Mouse (Mus musculus) right cerebral cortex, postnatal 4 days (tissue): ENCODE results near the gene Pdf.

Experiments used
- DNase-seq: peaks from one replicate; pipeline ENCODE4 v3.0.0-alpha.2; 2022

Pdf gene

GRCm38 (mm10) chr8:107048061-107048941, at the start of gene Pdf:
Pdf (minus strand) TSS chr8:107048614.
- peak; percentile 82 for DNase-seq

GRCm38 (mm10) chr8:107096366-107097036, 48.1 kb upstream of the Pdf start, which contains the start of gene Terf2:
Terf2 (minus strand) TSS chr8:107096547.
- DNase-seq: peak; percentile 90

DNA sequence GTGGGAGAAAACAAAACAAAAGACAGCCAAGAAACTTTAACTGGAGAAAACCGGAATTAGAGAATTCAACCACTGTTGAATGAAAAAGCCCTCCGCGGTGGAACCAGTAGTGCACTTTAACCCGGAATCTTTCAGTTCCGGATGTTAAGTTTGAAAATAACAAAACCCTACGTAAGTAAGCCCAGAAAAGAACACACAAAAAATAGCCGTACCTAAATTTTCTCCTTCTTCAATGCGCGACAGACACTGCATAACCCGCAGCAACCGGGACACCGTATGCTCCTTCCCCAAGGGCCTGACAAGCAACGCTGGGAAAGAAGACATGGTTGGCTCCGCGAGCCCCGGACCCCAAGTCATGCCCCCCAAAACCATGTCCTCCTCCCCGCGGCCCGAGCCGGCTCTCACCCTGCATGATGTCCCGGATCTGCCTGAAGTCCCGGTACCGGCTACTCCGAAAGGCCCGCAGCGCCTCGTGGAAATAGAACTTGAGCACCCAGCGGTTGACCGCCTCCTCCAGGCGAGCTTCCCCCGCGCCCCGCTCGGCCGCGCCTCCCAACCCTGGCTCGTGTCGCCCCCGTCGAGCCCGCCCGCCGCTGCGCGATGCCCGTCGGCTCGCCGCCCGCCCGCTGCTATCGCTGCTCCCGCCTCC, 47.4 kb upstream of the Pdf start:
- DNase-seq: no peak

DNA sequence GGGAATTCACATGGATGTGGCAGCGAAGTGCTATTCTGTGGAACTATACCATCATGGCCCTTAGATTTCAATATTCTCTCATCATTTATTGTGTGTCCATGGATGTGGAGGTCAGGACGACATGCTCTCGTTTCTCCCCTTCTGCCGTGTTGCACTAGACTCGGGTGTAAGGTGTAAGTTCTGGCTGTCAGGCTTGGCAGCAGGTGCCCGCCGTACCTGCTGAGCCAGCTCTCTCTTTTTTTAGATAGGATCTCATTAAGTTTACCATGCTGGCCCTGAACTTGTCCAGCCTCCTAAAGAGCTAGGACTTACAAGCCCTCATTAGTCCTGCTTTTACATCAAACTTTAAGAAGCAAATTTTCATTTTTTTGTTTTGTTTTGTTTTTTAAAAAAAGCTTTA, 42.1 kb upstream of the Pdf start:
- DNase-seq: no peak

- no peak for DNase-seq
Measured at GRCm38 (mm10) chr8:107088526-107089063, 40.2 kb upstream of the Pdf start.

DNA sequence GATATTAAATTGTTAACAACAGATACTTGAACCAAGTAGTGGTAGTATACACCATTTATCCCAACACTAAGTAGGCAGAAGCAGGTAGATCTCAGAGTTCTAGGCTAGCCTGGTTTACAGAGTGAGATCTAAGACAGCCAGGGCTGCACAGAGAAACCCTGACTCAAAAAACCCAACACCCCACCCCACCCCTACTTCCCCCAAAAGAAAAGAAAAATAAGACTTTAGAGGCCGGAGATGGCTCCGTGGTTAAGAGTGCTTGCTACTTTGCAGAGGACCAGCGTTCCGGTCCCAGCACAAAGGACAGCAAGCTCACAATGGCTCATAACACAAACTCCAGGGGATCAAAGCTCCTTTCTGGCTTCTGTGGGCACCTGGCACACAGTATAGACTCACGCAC, 37.6 kb upstream of the Pdf start:
- DNase-seq: no peak

GRCm38 (mm10) chr8:107085358-107085757, 36.9 kb upstream of the Pdf start:
- DNase-seq: no peak

- no peak for DNase-seq
Measured at GRCm38 (mm10) chr8:107076239-107076888, 27.9 kb upstream of the Pdf start.

DNA sequence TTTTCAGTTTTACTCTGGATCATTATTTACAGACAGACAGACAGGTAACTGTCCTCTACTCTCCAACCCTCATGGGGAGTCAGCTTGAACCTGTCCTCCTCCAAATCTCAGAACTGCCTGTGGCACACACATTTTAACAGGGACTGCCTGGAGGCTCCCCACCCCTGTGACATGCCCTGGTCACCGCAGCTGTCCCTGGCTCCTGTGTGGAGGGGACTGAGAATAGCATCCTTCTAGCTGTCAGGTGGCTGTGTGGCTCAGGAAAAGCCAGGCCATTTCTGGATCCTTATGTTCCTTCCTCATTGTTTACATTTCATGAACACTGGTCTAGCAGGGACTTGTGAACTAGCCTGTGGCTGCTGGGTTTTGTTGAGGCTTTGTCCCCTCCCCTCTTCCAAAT, 25.7 kb upstream of the Pdf start:
- DNase-seq: no peak

- DNase-seq: no peak
Measured at GRCm38 (mm10) chr8:107073706-107074105, 25.3 kb upstream of the Pdf start.

- no peak for DNase-seq
Measured at GRCm38 (mm10) chr8:107065511-107066496, 17.4 kb upstream of the Pdf start, which contains the start of gene Tmed6. Tmed6 (minus strand) TSS chr8:107065644.

DNA sequence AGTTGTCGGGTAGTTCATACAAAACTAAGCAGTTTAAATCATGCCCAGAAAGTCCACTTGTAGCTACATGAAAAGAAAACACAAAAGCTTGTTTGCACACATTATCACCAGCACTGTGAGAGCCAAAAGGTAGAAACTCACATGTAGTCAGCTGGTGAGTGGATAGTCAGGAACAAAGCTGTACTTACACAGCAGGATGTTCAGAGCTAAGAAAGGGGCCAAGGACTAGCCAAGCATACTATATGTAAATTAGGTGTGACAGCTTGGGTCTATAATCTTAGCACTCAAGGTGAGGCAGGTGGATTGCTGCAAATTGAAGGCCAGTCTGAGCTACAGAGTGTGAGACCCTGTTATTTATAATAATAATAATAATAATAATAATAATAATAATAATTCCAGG, 14.2 kb upstream of the Pdf start:
- no peak for DNase-seq

DNA sequence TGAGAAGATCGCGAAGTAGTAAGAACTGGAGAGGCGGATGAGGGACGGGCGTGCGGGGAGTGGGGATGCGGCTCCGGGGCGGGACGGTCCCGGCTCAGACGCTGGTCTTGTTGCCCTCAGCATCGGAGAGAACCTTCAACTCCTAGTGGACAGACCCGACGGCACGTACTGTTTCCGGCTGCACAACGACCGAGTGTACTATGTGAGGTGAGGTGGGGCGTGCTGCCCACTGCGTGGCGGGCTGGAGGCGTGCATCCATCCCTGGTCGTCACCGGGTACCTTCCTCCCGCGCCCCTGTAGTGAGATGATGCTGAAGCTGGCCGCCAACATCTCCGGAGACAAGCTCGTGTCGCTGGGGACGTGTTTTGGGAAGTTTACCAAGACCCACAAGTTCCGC, 8.6 kb upstream of the Pdf start:
- no peak for DNase-seq

- peak; percentile 89 for DNase-seq
Measured at GRCm38 (mm10) chr8:107056076-107056972, 7.9 kb upstream of the Pdf start, which contains the start of the genes Cog8 and Nip7. Cog8 (minus strand) TSS chr8:107056689. Nip7 (plus strand) TSS chr8:107056877.

- DNase-seq: no peak
Measured at GRCm38 (mm10) chr8:107052046-107052445, 3.6 kb upstream of the Pdf start.

DNA sequence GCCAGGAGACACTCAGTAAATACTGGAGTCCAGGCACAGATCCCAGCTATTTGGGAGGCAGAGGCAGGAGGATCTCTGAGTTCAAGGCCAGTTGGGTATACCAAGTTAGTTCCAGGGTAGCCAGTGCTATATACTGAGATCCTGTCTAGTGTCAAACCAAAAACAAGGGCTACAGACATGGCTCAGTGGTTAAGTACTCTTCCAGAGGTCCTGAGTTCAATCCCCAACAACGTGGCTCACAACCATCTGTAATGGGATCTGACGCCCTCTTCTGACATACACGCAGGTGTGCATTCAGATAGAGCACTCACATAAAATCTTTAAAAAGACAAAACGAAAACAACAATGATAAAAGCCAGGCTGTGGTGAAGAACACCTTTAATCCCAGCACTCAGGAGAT, 1.1 kb upstream of the Pdf start:
- DNase-seq: no peak

- no peak for DNase-seq
Measured at GRCm38 (mm10) chr8:107046976-107047375, 1.4 kb downstream of the Pdf start.

DNA sequence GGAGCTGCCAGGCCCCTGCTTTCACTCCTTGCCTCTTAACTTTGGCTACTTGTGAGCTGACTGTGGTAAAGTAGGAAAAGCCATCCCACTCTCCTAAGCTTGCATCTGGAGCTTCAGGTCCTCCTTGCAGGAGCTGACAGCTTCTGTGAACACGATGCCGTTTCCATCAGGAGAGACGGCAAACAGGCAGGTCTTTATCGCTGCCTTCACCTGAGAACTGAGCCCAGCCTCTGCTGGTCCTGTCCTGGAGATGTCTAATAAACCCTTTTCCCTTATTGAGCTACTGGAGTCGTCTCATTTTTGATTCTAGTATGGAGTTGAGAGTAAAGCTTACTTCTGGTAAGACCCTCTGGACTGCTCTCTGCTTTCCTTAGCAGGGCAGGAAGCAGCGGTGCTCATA, 2.9 kb downstream of the Pdf start:
- DNase-seq: no peak

- DNase-seq: no peak
Measured at GRCm38 (mm10) chr8:107040632-107041031, 7.8 kb downstream of the Pdf start.

- DNase-seq: no peak
Measured at GRCm38 (mm10) chr8:107036626-107037025, 11.8 kb downstream of the Pdf start.
